Mouse (Mus musculus): Measurements from ENCODE around the gene Zfp827. TPM values are rescaled to one million over a fixed set of nuclear protein-coding genes. Genes with fewer than 3 reads are reported as not detected.

Zfp827 gene
- polyA plus RNA-seq, 2 experiments, result 15.1 to 35.2 TPM

DNA sequence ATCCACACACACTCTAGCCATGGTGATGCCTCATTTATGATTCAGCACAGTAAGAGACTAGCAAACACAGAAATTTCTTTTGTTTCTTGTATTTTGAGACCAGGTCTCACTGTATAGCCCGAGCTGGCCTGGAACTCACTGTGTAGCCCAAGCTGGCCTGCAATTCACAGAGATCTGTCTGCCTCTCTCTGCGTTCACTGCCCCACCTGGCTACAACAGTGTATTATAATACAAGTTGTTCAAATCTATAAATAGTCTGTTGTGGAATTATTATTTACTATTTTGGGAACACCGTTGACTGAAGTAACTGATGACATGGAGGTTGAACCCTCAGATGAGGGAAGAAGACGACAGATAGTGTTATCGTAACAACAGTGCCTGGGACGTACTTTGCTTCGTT lies 66.9 kb downstream of the Zfp827 start:
- DNase-seq (ENCODE audit: low spot score), result no peak
- 0 out of 2 replicates have a peak, but pooled peaks cover 3% of the 10 kb centered on the region for H3K4me1 ChIP-seq (ENCODE audit: control insufficient read depth, insufficient read depth, low read length)
- no peak overlapping the region for H3K9ac ChIP-seq (ENCODE audit: low read depth, low read length, severe bottlenecking)
- peaks cover 27% of the 10 kb centered on the region for H3K36me3 ChIP-seq (ENCODE audit: control insufficient read depth, insufficient read depth, low read length)
- no peak overlapping the region for H3K4me3 ChIP-seq (replicated peaks; ENCODE audit: low read length)
- H3K27me3 ChIP-seq (ENCODE audit: control insufficient read depth, insufficient read depth, low read length), result no peaks in the 10 kb centered on the region
- H3K9me3 ChIP-seq (ENCODE audit: control insufficient read depth, low read length), result no peaks in the 10 kb centered on the region
- no peak overlapping the region for H3K27ac ChIP-seq (replicated peaks; ENCODE audit: low read depth, low read length)
- no peak for TF ChIP-seq POLR2A (IDR thresholded peaks at IDR 0.05; ENCODE audit: borderline replicate concordance, extremely low read depth, insufficient read depth, insufficient read length)
- ATAC-seq (ENCODE audit: low FRiP score, low read depth), result no peak
- 93% methylated on average over 7 of the region's 7 CpGs for WGBS
- no peak overlapping the region for H3K4me2 ChIP-seq (replicated peaks; ENCODE audit: low read depth, low read length, severe bottlenecking)

DNA sequence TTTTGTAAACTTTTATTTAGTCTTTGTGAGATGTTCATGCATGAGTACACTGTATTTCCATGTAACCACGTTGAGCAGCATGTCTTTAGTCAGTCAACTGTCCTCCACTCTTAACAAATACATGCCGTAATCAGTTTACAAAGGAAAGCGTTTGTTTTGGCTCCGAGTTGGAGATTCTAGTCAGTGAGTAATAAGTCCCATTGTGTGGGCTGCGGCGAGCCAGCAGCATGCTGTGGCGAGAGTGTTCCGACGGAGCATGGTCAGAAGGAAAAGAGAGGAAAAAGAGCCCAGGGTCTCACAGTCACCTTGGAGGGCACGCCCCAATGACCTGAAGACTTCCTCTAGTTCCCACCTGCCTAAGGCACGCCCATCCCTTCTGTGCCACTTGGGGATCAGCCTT lies 68.7 kb downstream of the Zfp827 start:
- no peak for ATAC-seq (ENCODE audit: low FRiP score, low read depth)
- DNase-seq (ENCODE audit: low spot score), result no peak
- WGBS, result 84% methylated on average over 11 of the region's 11 CpGs
- peaks cover 18% of the 10 kb centered on the region; the same call in 1 of the 2 replicates for H3K36me3 ChIP-seq (ENCODE audit: control insufficient read depth, insufficient read depth, low read length)
- no peak overlapping the region for H3K4me2 ChIP-seq (replicated peaks; ENCODE audit: low read depth, low read length, severe bottlenecking)
- no peak overlapping the region for H3K4me3 ChIP-seq (replicated peaks; ENCODE audit: low read length)
- 0 out of 2 replicates have a peak, but pooled peaks cover 3% of the 10 kb centered on the region for H3K4me1 ChIP-seq (ENCODE audit: control insufficient read depth, insufficient read depth, low read length)
- no peak overlapping the region for H3K27ac ChIP-seq (replicated peaks; ENCODE audit: low read depth, low read length)
- no peak for TF ChIP-seq POLR2A (IDR thresholded peaks at IDR 0.05; ENCODE audit: borderline replicate concordance, extremely low read depth, insufficient read depth, insufficient read length)
- no peaks in the 10 kb centered on the region for H3K9me3 ChIP-seq (ENCODE audit: control insufficient read depth, low read length)
- H3K9ac ChIP-seq (ENCODE audit: low read depth, low read length, severe bottlenecking), result no peak overlapping the region
- no peaks in the 10 kb centered on the region for H3K27me3 ChIP-seq (ENCODE audit: control insufficient read depth, insufficient read depth, low read length)

DNA sequence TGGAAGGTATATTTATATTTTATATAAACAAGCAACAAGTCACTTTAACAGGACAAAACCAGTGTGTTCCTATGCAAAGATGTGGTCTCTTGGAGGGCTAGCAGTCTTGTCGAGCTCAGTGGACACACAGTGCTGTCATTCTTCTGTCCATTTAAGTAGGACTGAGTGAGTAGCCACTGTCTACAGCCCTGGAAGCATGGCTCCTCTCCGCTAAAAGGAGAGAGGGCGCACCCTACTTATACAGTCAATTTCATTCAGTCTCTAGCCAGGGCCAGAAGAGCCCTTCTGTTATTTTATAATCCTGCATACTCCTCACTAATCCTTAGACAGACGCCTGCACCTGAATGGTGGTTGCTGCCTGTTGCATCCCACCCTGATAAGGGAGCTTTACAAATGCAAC lies 74.5 kb downstream of the Zfp827 start:
- Histone ChIP-seq H3K9me3 (ENCODE audit: control insufficient read depth, low read length) (no peaks in the 10 kb centered on the region), H3K4me2 (replicated peaks; ENCODE audit: low read depth, low read length, severe bottlenecking) (no peak overlapping the region), H3K4me1 (ENCODE audit: control insufficient read depth, insufficient read depth, low read length) (peaks cover 45% of the 10 kb centered on the region), H3K4me3 (replicated peaks; ENCODE audit: low read length) (no peak overlapping the region), H3K27me3 (ENCODE audit: control insufficient read depth, insufficient read depth, low read length) (no peaks in the 10 kb centered on the region), H3K36me3 (ENCODE audit: control insufficient read depth, insufficient read depth, low read length) (0 out of 2 replicates have a peak, but pooled peaks cover 8% of the 10 kb centered on the region), H3K27ac (replicated peaks; ENCODE audit: low read depth, low read length) (peak overlapping the region; percentile 34), H3K9ac (ENCODE audit: low read depth, low read length, severe bottlenecking) (0 out of 2 replicates have a peak overlapping the region, but pooled peaks have one; percentile 4)
- DNase-seq (ENCODE audit: low spot score) (no peak), ATAC-seq (ENCODE audit: low FRiP score, low read depth) (0 out of 2 replicates have a peak, but pooled peaks have one; percentile 16)
- TF ChIP-seq POLR2A (IDR thresholded peaks at IDR 0.05; ENCODE audit: borderline replicate concordance, extremely low read depth, insufficient read depth, insufficient read length), result no peak
- 70% methylated on average over 4 of the region's 4 CpGs for WGBS

DNA sequence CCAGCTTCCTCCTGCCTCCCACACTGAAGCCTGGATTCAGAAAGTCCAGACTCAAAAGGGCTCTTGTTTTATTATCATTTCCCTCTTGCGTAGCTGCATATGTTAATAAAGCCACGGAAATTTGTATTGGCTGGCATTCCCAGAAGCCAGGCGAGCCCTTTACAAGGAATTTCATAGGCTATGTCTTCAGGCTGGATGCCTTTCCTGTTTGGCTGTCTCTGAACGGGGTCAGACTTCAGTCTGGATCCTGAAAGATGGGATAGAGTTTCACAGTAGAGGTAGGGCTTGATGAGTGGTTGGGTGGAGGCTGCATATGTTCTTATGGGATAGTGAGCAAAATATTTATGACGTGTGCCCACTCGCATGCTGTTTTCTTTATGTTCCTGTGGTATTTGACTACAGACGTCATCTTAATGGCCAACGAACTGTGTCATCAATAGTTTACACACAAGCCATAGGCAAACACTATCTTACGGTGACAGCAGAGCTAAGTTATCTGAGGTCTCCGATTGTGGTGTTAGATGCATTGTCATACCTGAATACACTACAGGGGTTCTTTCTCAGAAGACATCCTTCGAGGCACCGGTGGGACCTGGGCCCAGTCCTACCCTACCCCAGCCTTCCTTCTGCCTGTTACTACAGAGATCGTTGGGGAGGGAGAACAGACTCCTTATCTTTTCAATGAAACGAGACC lies 75.1 kb downstream of the Zfp827 start:
- no peak overlapping the region for H3K9ac ChIP-seq (ENCODE audit: low read depth, low read length, severe bottlenecking)
- peak overlapping the region; percentile 34 for H3K27ac ChIP-seq (replicated peaks; ENCODE audit: low read depth, low read length)
- no peak overlapping the region for H3K4me2 ChIP-seq (replicated peaks; ENCODE audit: low read depth, low read length, severe bottlenecking)
- DNase-seq (ENCODE audit: low spot score) (peak; percentile 51), ATAC-seq (ENCODE audit: low FRiP score, low read depth) (peak; percentile 18; the same call in 1 of the 2 replicates)
- H3K4me3 ChIP-seq (replicated peaks; ENCODE audit: low read length), result no peak overlapping the region
- H3K36me3 ChIP-seq (ENCODE audit: control insufficient read depth, insufficient read depth, low read length), result peaks cover 11% of the 10 kb centered on the region; the same call in 1 of the 2 replicates
- H3K27me3 ChIP-seq (ENCODE audit: control insufficient read depth, insufficient read depth, low read length), result no peaks in the 10 kb centered on the region
- TF ChIP-seq POLR2A (IDR thresholded peaks at IDR 0.05; ENCODE audit: borderline replicate concordance, extremely low read depth, insufficient read depth, insufficient read length), result no peak
- WGBS, result 57% methylated on average over 14 of the region's 14 CpGs
- H3K9me3 ChIP-seq (ENCODE audit: control insufficient read depth, low read length), result no peaks in the 10 kb centered on the region
- peaks cover 44% of the 10 kb centered on the region for H3K4me1 ChIP-seq (ENCODE audit: control insufficient read depth, insufficient read depth, low read length)

DNA sequence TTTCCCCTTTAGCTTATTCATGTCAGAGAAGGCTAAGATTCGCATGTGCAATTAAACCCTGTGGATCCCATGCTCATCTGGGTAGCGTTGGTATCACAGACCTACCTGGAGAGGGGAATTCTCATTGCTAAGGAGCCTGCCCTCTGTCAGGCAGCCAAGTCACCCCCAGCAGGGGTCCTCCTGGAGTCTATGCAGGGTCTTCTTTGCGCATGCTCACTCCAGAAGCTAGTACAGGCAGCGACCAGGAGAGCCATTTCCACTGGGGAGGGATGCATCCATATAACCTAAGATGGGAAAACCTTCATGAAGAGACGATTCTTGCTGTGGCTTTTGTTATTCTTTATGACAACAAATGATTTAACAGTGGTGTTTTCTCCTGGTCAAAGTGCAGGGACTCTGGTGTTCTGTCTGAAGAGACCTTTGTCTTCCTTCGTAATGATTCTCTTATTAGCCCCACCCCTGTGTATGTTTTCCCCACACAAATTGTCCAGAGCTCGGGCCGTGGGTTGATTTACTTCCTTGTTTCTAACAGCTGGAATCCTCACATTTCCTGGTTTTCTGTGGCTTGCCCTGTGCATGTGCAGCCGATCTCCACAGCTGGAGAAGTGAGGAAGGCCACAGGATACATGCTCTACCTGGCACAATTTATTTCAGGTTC lies 75.8 kb downstream of the Zfp827 start:
- 61% methylated on average over 9 of the region's 9 CpGs for WGBS

More for the DNA sequence above, 75.8 kb downstream of the Zfp827 start:
- DNase-seq (ENCODE audit: low spot score), result no peak
- H3K9ac ChIP-seq (ENCODE audit: low read depth, low read length, severe bottlenecking), result no peak overlapping the region
- H3K4me1 ChIP-seq (ENCODE audit: control insufficient read depth, insufficient read depth, low read length), result peaks cover 44% of the 10 kb centered on the region
- ATAC-seq (ENCODE audit: low FRiP score, low read depth), result no peak
- TF ChIP-seq POLR2A (IDR thresholded peaks at IDR 0.05; ENCODE audit: borderline replicate concordance, extremely low read depth, insufficient read depth, insufficient read length), result no peak
- H3K9me3 ChIP-seq (ENCODE audit: control insufficient read depth, low read length), result no peaks in the 10 kb centered on the region
- peaks cover 11% of the 10 kb centered on the region; the same call in 1 of the 2 replicates for H3K36me3 ChIP-seq (ENCODE audit: control insufficient read depth, insufficient read depth, low read length)
- H3K27ac ChIP-seq (replicated peaks; ENCODE audit: low read depth, low read length), result peak overlapping the region; percentile 80
- no peaks in the 10 kb centered on the region for H3K27me3 ChIP-seq (ENCODE audit: control insufficient read depth, insufficient read depth, low read length)
- H3K4me2 ChIP-seq (replicated peaks; ENCODE audit: low read depth, low read length, severe bottlenecking), result no peak overlapping the region
- no peak overlapping the region for H3K4me3 ChIP-seq (replicated peaks; ENCODE audit: low read length)

Measured in limb, embryonic 14.5 days (tissue).